18 mouse cellular contexts compared by ENCODE assay signal in the genomic region with DNA sequence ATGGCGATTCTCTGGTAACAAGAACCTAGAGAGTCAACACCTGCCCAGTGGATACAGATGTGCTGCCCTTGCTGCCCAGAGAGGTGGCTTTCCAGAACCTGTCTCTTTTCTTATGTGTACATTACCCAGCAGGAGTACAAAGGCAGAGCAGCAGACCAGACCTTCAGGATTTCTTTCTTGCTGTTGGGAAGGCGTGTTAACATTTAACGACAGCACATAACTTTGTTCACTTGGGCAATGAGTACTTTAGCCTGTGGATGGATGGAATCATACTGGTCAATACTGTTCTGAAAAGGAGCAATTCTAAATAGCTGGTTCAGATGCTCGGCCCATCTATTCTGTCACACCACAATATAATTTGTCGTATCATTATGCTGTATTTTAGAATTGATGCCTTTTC.
"Had no signal": no experiment of that assay in that cellular context is flagged by ENCODE, and none has a peak within 500 bp of the region (broad histone marks: within the 10 kb centered on the region; RNA-seq: fewer than 3 reads in every experiment).

No protein-coding gene starts in this region.

- H3K4me3 ChIP-seq: layer of hippocampus, adult 2 months; limb, embryonic 12.5 days; liver, embryonic 13.5 days; midbrain, embryonic 10.5 days; myocyte; neural tube, embryonic 15.5 days had no signal

- H3K4me1 ChIP-seq: midbrain, embryonic 10.5 days; neural tube, embryonic 15.5 days had no signal

- H3K9ac ChIP-seq: limb, embryonic 12.5 days; liver, embryonic 13.5 days; lung, embryonic 14.5 days; neural tube, embryonic 15.5 days had no signal

- H3K9me3 ChIP-seq: limb, embryonic 12.5 days; liver, embryonic 13.5 days; midbrain, embryonic 10.5 days; neural tube, embryonic 15.5 days had no signal

- H3K4me2 ChIP-seq: limb, embryonic 12.5 days; liver, embryonic 13.5 days; lung, embryonic 14.5 days; neural tube, embryonic 15.5 days had no signal

- H3K27me3 ChIP-seq: limb, embryonic 12.5 days; liver, embryonic 13.5 days; neural tube, embryonic 15.5 days had no signal

- H3K36me3 ChIP-seq: limb, embryonic 12.5 days; liver, embryonic 13.5 days; midbrain, embryonic 10.5 days; neural tube, embryonic 15.5 days had no signal

- ATAC-seq: hindbrain, embryonic 16.5 days; inflammation-experienced regulatory T-cells, adult 6 months had no signal

- H3K27ac ChIP-seq: kidney, postnatal 0 days; layer of hippocampus, adult 2 months; limb, embryonic 12.5 days; midbrain, embryonic 10.5 days; neural tube, embryonic 15.5 days had no signal

- DNase-seq: kidney, postnatal 4 days; liver, embryonic 13.5 days; lung, embryonic 14.5 days; lung, postnatal 10 days; lung, postnatal 4 days; midbrain, embryonic 14.5 days; right cerebral cortex, adult 18-20 months; spleen, adult 18-20 months; thymus, adult 18-20 months; thymus, postnatal 25 days had no signal
